Mouse (Mus musculus) myocyte (in vitro differentiated cells): Measurements from ENCODE around the gene Loxl4.

Experiments
- CEBPB ChIP-seq: IDR thresholded peaks from 2 replicates; pipeline ENCODE4 v1.6.1; 2011; ENCODE audit warnings: mild to moderate bottlenecking, moderate library complexity; ENCODE audit not compliant: poor library complexity, insufficient read depth, severe bottlenecking
- E2F4 ChIP-seq: IDR thresholded peaks from one replicate; pipeline ENCODE4 v1.6.1; 2011; ENCODE audit warnings: mild to moderate bottlenecking, control low read depth, moderate library complexity; ENCODE audit not compliant: insufficient read depth
- POLR2A ChIP-seq: IDR thresholded peaks from one replicate; pipeline ENCODE4 v1.6.1; 2011; ENCODE audit warnings: low read depth, mild to moderate bottlenecking, control low read depth, moderate library complexity; ENCODE audit not compliant: insufficient read length
- SRF ChIP-seq: IDR thresholded peaks from one replicate; pipeline ENCODE4 v1.6.1; 2011; ENCODE audit warnings: low read depth; ENCODE audit not compliant: control insufficient read depth, insufficient read length

GRCm38 (mm10) chr19:42640211-42640610 lies 27.6 kb upstream of the Loxl4 start:
- TF ChIP-seq POLR2A (no peak), CEBPB (no peak), SRF (no peak), E2F4 (no peak)
